ENCODE assay signal across 16 mouse cellular contexts in the genomic region with DNA sequence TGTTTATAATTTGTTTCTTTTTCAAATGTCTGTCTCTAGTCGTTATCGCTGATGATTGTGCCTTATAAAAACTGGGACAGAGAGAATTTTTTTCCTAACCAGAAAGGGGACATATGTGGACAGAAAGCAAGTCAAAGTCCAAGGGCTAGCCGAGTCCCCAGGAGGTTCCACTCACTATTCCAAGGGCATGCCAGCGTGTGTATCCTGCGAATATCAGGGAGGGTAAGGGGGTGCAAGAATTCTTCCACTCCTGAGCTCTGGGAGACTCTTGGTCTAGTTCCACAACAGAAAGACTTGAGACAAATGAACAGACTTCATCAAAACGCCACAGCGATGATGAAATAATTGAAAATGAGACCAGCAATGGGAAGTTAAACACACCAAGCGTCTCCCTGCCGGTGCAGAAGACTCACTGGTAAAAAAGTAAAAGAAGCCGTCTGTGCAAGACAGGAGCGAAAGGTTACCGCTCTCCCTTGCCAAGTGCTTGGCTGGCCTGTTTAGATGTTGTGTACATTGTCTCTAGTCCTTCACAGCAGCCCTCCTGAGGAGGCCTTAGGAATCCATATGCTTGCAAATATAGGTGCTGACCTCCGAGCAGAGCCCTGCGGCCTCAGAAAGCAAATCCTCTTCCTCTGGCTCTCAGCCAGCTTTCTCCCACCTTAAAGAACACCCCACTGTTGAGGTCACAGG.
DNase-seq lines count a peak whose midpoint lies in the region; ATAC-seq and TF ChIP-seq lines count a peak whose summit lies in the region.
"Had no signal": no experiment of that assay in that cellular context is flagged by ENCODE, and none has a peak within 500 bp of the region (broad histone marks: within the 10 kb centered on the region; RNA-seq: fewer than 3 reads in every experiment).

No protein-coding gene starts in this region.

- H3K27me3 ChIP-seq in forebrain, embryonic 10.5 days (ENCODE audit: poor library complexity, severe bottlenecking): peaks cover 25% of the 10 kb centered on the region; the same call in 1 of the 2 replicates
- H3K27me3 ChIP-seq in forebrain, postnatal 0 days (ENCODE audit: insufficient read depth, low read length): no peaks in the 10 kb centered on the region
- H3K27me3 ChIP-seq in lung, postnatal 0 days (replicated peaks; ENCODE audit: insufficient read depth, low read length): no peaks in the 10 kb centered on the region
- no peaks in the 10 kb centered on the region for H3K27me3 ChIP-seq in midbrain, embryonic 12.5 days

- no peak overlapping the region for H3K9ac ChIP-seq in forebrain, postnatal 0 days
- H3K9ac ChIP-seq in lung, postnatal 0 days (replicated peaks; ENCODE audit: low read depth): no peak overlapping the region
- H3K9ac ChIP-seq in midbrain, embryonic 12.5 days (replicated peaks): no peak overlapping the region; the same call in 1 of the 2 replicates
- H3K9ac ChIP-seq: limb, embryonic 15.5 days had no signal

- H3K4me2 ChIP-seq in forebrain, postnatal 0 days (ENCODE audit: low read depth): no peak overlapping the region
- 0 out of 2 replicates have a peak overlapping the region, but pooled peaks have one; percentile 8 for H3K4me2 ChIP-seq in lung, postnatal 0 days (replicated peaks; ENCODE audit: low read depth, low read length)
- H3K4me2 ChIP-seq in midbrain, embryonic 12.5 days (replicated peaks): peak overlapping the region; percentile 37
- H3K4me2 ChIP-seq: limb, embryonic 15.5 days had no signal

- H3K36me3 ChIP-seq in forebrain, embryonic 10.5 days (replicated peaks): no peaks in the 10 kb centered on the region
- H3K36me3 ChIP-seq in forebrain, postnatal 0 days (ENCODE audit: insufficient read depth): no peaks in the 10 kb centered on the region
- no peaks in the 10 kb centered on the region for H3K36me3 ChIP-seq in lung, postnatal 0 days (ENCODE audit: insufficient read depth, low read length)
- H3K36me3 ChIP-seq in midbrain, embryonic 12.5 days: no peaks in the 10 kb centered on the region
- H3K36me3 ChIP-seq: limb, embryonic 15.5 days had no signal

- 14% methylated on average over 14 of the region's 14 CpGs for WGBS in forebrain, embryonic 10.5 days
- WGBS in forebrain, postnatal 0 days: 18% methylated on average over 14 of the region's 14 CpGs
- 20% methylated on average over 14 of the region's 14 CpGs for WGBS in lung, postnatal 0 days
- WGBS in midbrain, embryonic 12.5 days: 8% methylated on average over 14 of the region's 14 CpGs

- H3K9me3 ChIP-seq in forebrain, embryonic 10.5 days: no peaks in the 10 kb centered on the region
- no peaks in the 10 kb centered on the region for H3K9me3 ChIP-seq in forebrain, postnatal 0 days (ENCODE audit: low read length)
- H3K9me3 ChIP-seq in lung, postnatal 0 days (ENCODE audit: low read length): no peaks in the 10 kb centered on the region
- H3K9me3 ChIP-seq in midbrain, embryonic 12.5 days: 0 out of 2 replicates have a peak, but pooled peaks cover 2% of the 10 kb centered on the region
- H3K9me3 ChIP-seq: limb, embryonic 15.5 days had no signal

- no peak overlapping the region; the same call in 1 of the 2 replicates for H3K4me3 ChIP-seq in forebrain, embryonic 10.5 days
- no peak overlapping the region for H3K4me3 ChIP-seq in forebrain, postnatal 0 days (ENCODE audit: low read depth, low read length)
- H3K4me3 ChIP-seq in lung, postnatal 0 days (ENCODE audit: low read depth, low read length): no peak overlapping the region
- no peak overlapping the region for H3K4me3 ChIP-seq in midbrain, embryonic 12.5 days
- H3K4me3 ChIP-seq: left cerebral cortex, adult 2 months; limb, embryonic 15.5 days had no signal

- ATAC-seq in forebrain, postnatal 0 days: no peak
- no peak for ATAC-seq in lung, postnatal 0 days
- ATAC-seq in midbrain, embryonic 12.5 days (ENCODE audit: low FRiP score, low read depth): no peak
- ATAC-seq: intestine, embryonic 16.5 days had no signal

- peak overlapping the region; percentile 76 for H3K27ac ChIP-seq in forebrain, embryonic 10.5 days
- H3K27ac ChIP-seq in forebrain, postnatal 0 days (ENCODE audit: low read depth, low read length): no peak overlapping the region
- no peak overlapping the region for H3K27ac ChIP-seq in lung, postnatal 0 days (ENCODE audit: low read length)
- peak overlapping the region; percentile 78 for H3K27ac ChIP-seq in midbrain, embryonic 12.5 days (replicated peaks)
- H3K27ac ChIP-seq: left cerebral cortex, adult 2 months; limb, embryonic 15.5 days had no signal

- no peak for TF ChIP-seq CTCF in forebrain, postnatal 0 days (IDR thresholded peaks at IDR 0.05; ENCODE audit: low read depth)
- no peak for TF ChIP-seq CTCF in lung, postnatal 0 days (IDR thresholded peaks at IDR 0.05)

- TF ChIP-seq EP300 in lung, postnatal 0 days (IDR thresholded peaks at IDR 0.05): no peak

- DNase-seq in forebrain, embryonic 10.5 days (ENCODE audit: extremely low spot score, low spot score): peak; percentile 29
- DNase-seq in forebrain, postnatal 0 days: no peak
- DNase-seq in lung, postnatal 0 days (ENCODE audit: low spot score): peak; percentile 7
- DNase-seq in lung, postnatal 14 days: no peak
- peak; percentile 27 for DNase-seq in retina, postnatal 1 day
- DNase-seq in cerebellum, postnatal 4 days (ENCODE audit: low spot score in 2 of 2): no peak
- DNase-seq in ovary, postnatal 14 days (ENCODE audit: low spot score): no peak
- DNase-seq: adrenal gland, postnatal 10 days; cerebellum, adult 11 months; kidney, postnatal 25 days; right cerebral cortex, adult 18-20 months; thymus, adult 18-20 months had no signal

- H3K4me1 ChIP-seq in forebrain, embryonic 10.5 days: peaks cover 67% of the 10 kb centered on the region
- H3K4me1 ChIP-seq in forebrain, postnatal 0 days (ENCODE audit: insufficient read depth): 0 out of 2 replicates have a peak, but pooled peaks cover 4% of the 10 kb centered on the region
- H3K4me1 ChIP-seq in lung, postnatal 0 days (ENCODE audit: insufficient read depth, low read depth, low read length): no peaks in the 10 kb centered on the region
- H3K4me1 ChIP-seq in midbrain, embryonic 12.5 days: peaks cover 57% of the 10 kb centered on the region

Comparison
In these comparisons a context has a peak if more than half of its experiments do, and no peak if none do; other contexts are left out.
1. DNase-seq: peak in forebrain, embryonic 10.5 days (single experiment), lung, postnatal 0 days (single experiment) and retina, postnatal 1 day (single experiment); none in forebrain, postnatal 0 days (single experiment), lung, postnatal 14 days (single experiment), cerebellum, postnatal 4 days (0 of 2) and ovary, postnatal 14 days (single experiment).
2. H3K27ac ChIP-seq: peak in forebrain, embryonic 10.5 days (single experiment) and midbrain, embryonic 12.5 days (single experiment); none in forebrain, postnatal 0 days (single experiment) and lung, postnatal 0 days (single experiment).